Mouse (Mus musculus) G1E (cell line): ENCODE results near the gene Spata2.

Experiments
- CTCF ChIP-seq: IDR thresholded peaks from 2 replicates; pipeline ENCODE4 v1.5.1; 2012; ENCODE audit warnings: low read depth, low read length, inconsistent platforms, mixed read lengths
- GATA1 ChIP-seq: IDR thresholded peaks from 2 replicates; pipeline ENCODE4 v1.6.1; 2012; ENCODE audit warnings: borderline replicate concordance, low read length, inconsistent platforms, mixed read lengths
- GATA2 ChIP-seq: IDR thresholded peaks from 2 replicates; pipeline ENCODE4 v1.6.1; 2012; ENCODE audit warnings: low read depth, low read length, inconsistent platforms, borderline replicate concordance
- POLR2AphosphoS5 ChIP-seq: IDR thresholded peaks from 2 replicates; pipeline ENCODE4 v1.6.1; 2012; ENCODE audit warnings: low read depth, low read length, inconsistent platforms; ENCODE audit not compliant: insufficient replicate concordance
- TAL1 ChIP-seq: conservative IDR thresholded peaks from 2 replicates; pipeline ENCODE4 v1.6.1; 2012; ENCODE audit warnings: low read depth, low read length, inconsistent platforms, mixed read lengths

- TF ChIP-seq CTCF: no peak
- no peak for TF ChIP-seq TAL1
- no peak for TF ChIP-seq GATA1
- no peak for TF ChIP-seq POLR2AphosphoS5
- no peak for TF ChIP-seq GATA2
Observed at GRCm38 (mm10) chr2:167490813-167491525, 1.7 kb downstream of the Spata2 start.
